Mouse (Mus musculus) WW6 (cell line): ENCODE measurements around the gene Tjp2.
A peak's percentile ranks its signal among the peaks of the same experiment; 100 is the strongest.
"Not testable (repeated sequence)": the region's sequence is repeated elsewhere in the genome, so short reads cannot be mapped to it uniquely, and the experiment has no call there.

ENCODE experiments used
- DNase-seq: peaks from one replicate; pipeline ENCODE4 v3.0.0-alpha.2; 2013; ENCODE audit warnings: low read depth, low spot score

The Tjp2 gene

GRCm38 (mm10) chr19:24224500-24225304, at the start of gene Tjp2:
Gene Tjp2, minus strand, starts transcription at chr19:24225030.
- peak; percentile 85 for DNase-seq

- DNase-seq: no peak
Measured at GRCm38 (mm10) chr19:24274281-24274680, 49.5 kb upstream of the Tjp2 start.

- peak; percentile 68 for DNase-seq
Measured at GRCm38 (mm10) chr19:24271746-24272426, 47.1 kb upstream of the Tjp2 start.

GRCm38 (mm10) chr19:24271326-24271725, 46.5 kb upstream of the Tjp2 start:
- no peak for DNase-seq

GRCm38 (mm10) chr19:24268531-24268930, 43.7 kb upstream of the Tjp2 start:
- no peak for DNase-seq

GRCm38 (mm10) chr19:24266046-24266830, 41.4 kb upstream of the Tjp2 start:
- no peak for DNase-seq

GRCm38 (mm10) chr19:24264991-24265390, 40.2 kb upstream of the Tjp2 start:
- DNase-seq: peak; percentile 77

- no peak for DNase-seq
Measured at GRCm38 (mm10) chr19:24262736-24263135, 37.9 kb upstream of the Tjp2 start.

- DNase-seq: no peak
Measured at GRCm38 (mm10) chr19:24259390-24260351, 34.8 kb upstream of the Tjp2 start.

GRCm38 (mm10) chr19:24258368-24258767, 33.5 kb upstream of the Tjp2 start:
- no peak for DNase-seq

GRCm38 (mm10) chr19:24257962-24258361, 33.1 kb upstream of the Tjp2 start:
- DNase-seq: no peak

- DNase-seq: no peak
Measured at GRCm38 (mm10) chr19:24253657-24254260, 28.9 kb upstream of the Tjp2 start.

- DNase-seq: no peak
Measured at GRCm38 (mm10) chr19:24251869-24252268, 27.0 kb upstream of the Tjp2 start.

GRCm38 (mm10) chr19:24243340-24243739, 18.5 kb upstream of the Tjp2 start:
- no peak for DNase-seq

GRCm38 (mm10) chr19:24241799-24242546, 17.1 kb upstream of the Tjp2 start:
- DNase-seq: no peak

GRCm38 (mm10) chr19:24241271-24241670, 16.4 kb upstream of the Tjp2 start:
- DNase-seq: no peak

- no peak for DNase-seq
Measured at GRCm38 (mm10) chr19:24238011-24238410, 13.2 kb upstream of the Tjp2 start.

GRCm38 (mm10) chr19:24232356-24232755, 7.5 kb upstream of the Tjp2 start:
- not testable (repeated sequence) for DNase-seq

GRCm38 (mm10) chr19:24225305-24225696, 471 bp upstream of the Tjp2 start:
- DNase-seq: peak; percentile 84

- peak; percentile 80 for DNase-seq
Measured at GRCm38 (mm10) chr19:24223851-24224251, 979 bp downstream of the Tjp2 start.
